Mouse (Mus musculus) embryonic facial prominence, embryonic 14.5 days (tissue): Measurements from ENCODE around the gene Rsph10b. TPM values are rescaled to one million over a fixed set of nuclear protein-coding genes. Genes with fewer than 3 reads are reported as not detected.

Experiments used
- polyA plus RNA-seq: library from polyadenylated mRNA; unstranded; fragments of >200 nt; fragmentation: Nextera tagmentation; extraction: Ambion mirVana; gene quantifications from 2 replicates; pipeline ENCODE4 v1.2.1, GENCODE M21; 2014

Gene Rsph10b
- polyA plus RNA-seq, 1 experiment from 2014 or later = 4.7 TPM

Other genes with a start within 250 kb of the Rsph10b start
- 18.1 and 19.2 TPM in 2 replicates for gene Usp42, start 200.8 kb upstream of the Rsph10b start, polyA plus RNA-seq
- 38.4 and 39.8 TPM in 2 replicates for gene Eif2ak1, start 115.2 kb upstream of the Rsph10b start, polyA plus RNA-seq
- 0.18 TPM in 1 of 2 replicates, not detected in the other for gene Ankrd61, start 35.4 kb upstream of the Rsph10b start, polyA plus RNA-seq
- 100 and 102 TPM in 2 replicates for gene Aimp2, start 23.2 kb upstream of the Rsph10b start, polyA plus RNA-seq
- 20.9 and 23.3 TPM in 2 replicates for gene Pms2, start 23.1 kb upstream of the Rsph10b start, polyA plus RNA-seq
- 0.49 and 0.63 TPM in 2 replicates for gene Gm42421, start 4.9 kb upstream of the Rsph10b start, polyA plus RNA-seq
- 69.6 and 76.1 TPM in 2 replicates for gene Ccz1, start 81.8 kb downstream of the Rsph10b start, polyA plus RNA-seq
- 0.34 and 1.1 TPM in 2 replicates for gene Ocm, start 93.6 kb downstream of the Rsph10b start, polyA plus RNA-seq
- 3.7 and 4.2 TPM in 2 replicates for gene Lmtk2, start 167.4 kb downstream of the Rsph10b start, polyA plus RNA-seq